Comparison of ENCODE assay signal across 27 mouse cellular contexts in the genomic region with DNA sequence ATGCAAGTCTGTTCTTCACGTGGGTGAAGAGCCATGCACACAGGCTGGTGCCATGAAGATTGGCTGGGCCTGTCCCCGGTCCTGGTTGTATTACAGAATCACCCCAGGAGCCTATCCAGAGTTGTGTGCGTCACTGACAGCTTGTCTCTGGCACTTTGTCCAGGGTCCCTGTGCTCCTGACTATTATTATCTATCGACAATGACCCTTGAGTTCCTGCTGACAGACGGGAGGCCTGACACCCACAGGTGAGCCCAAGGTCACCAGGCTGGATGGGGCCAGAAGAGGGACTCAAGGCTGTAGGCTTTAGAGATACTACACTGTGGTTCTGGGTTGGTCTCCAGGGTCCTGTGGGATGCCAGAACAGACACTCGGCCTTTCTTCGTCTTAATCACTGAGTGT. TPM values are rescaled to one million over a fixed set of nuclear protein-coding genes. Genes with fewer than 3 reads are reported as not detected.
DNase-seq lines count a peak whose midpoint lies in the region; ATAC-seq and TF ChIP-seq lines count a peak whose summit lies in the region.
"Had no signal": no experiment of that assay in that cellular context is flagged by ENCODE, and none has a peak within 500 bp of the region (broad histone marks: within the 10 kb centered on the region; RNA-seq: fewer than 3 reads in every experiment).

No protein-coding gene starts in this region.

- peak overlapping the region; percentile 21; the same call in 1 of the 2 replicates for H3K9ac ChIP-seq in heart, embryonic 12.5 days
- H3K9ac ChIP-seq: embryonic facial prominence, embryonic 12.5 days; forebrain, embryonic 12.5 days; limb, embryonic 15.5 days; liver, embryonic 14.5 days; lung, embryonic 14.5 days; neural tube, embryonic 13.5 days had no signal

- H3K36me3 ChIP-seq in heart, embryonic 12.5 days: peaks cover 6% of the 10 kb centered on the region; the same call in 1 of the 2 replicates
- H3K36me3 ChIP-seq: embryonic facial prominence, embryonic 12.5 days; forebrain, embryonic 12.5 days; hindbrain, embryonic 10.5 days; limb, embryonic 15.5 days; neural tube, embryonic 13.5 days had no signal

- TF ChIP-seq CTCF in gastrocnemius, adult 2 months (IDR thresholded peaks at IDR 0.05): no peak

- H3K4me1 ChIP-seq in brown adipose tissue, adult 24 weeks (ENCODE audit: control insufficient read depth, insufficient read depth, insufficient read length, low read length): peaks cover 19% of the 10 kb centered on the region
- H3K4me1 ChIP-seq in heart, embryonic 12.5 days (replicated peaks): peaks cover 89% of the 10 kb centered on the region
- H3K4me1 ChIP-seq: forebrain, embryonic 12.5 days had no signal

- peak; percentile 63 for ATAC-seq in heart, embryonic 12.5 days (ENCODE audit: insufficient number of reproducible peaks, low FRiP score)
- ATAC-seq: CD4-positive, CD25-positive, alpha-beta regulatory T cell, adult 4 months; hindbrain, postnatal 0 days had no signal

- peak overlapping the region; percentile 94 for H3K27ac ChIP-seq in gastrocnemius, adult 2 months
- H3K27ac ChIP-seq in brown adipose tissue, adult 24 weeks (replicated peaks; ENCODE audit: low read depth, low read length): 0 out of 2 replicates have a peak overlapping the region, but pooled peaks have one; percentile 9
- H3K27ac ChIP-seq in heart, embryonic 12.5 days (ENCODE audit: poor library complexity, severe bottlenecking): peak overlapping the region; percentile 97
- H3K27ac ChIP-seq: embryonic facial prominence, embryonic 12.5 days; forebrain, embryonic 12.5 days; hindbrain, embryonic 10.5 days; hindbrain, postnatal 0 days; kidney, postnatal 0 days; left cerebral cortex, adult 2 months; limb, embryonic 15.5 days; liver, embryonic 14.5 days; neural tube, embryonic 13.5 days had no signal

- DNase-seq in gastrocnemius, adult 2 months: peak; percentile 64
- no peak for DNase-seq in gastrocnemius, adult 8-10 months (ENCODE audit: low spot score in 2 of 2)
- DNase-seq in heart, postnatal 10 days: peak; percentile 82 to 86
- DNase-seq in spleen, postnatal 14 days (ENCODE audit: low spot score in 2 of 2): no peak
- DNase-seq in MN1 (ENCODE audit: low spot score): no peak
- no peak for DNase-seq in layer of hippocampus, adult 9-10 months (ENCODE audit: low spot score)
- DNase-seq: cerebellum, adult 2 months; cerebellum, postnatal 25 days; gastrocnemius, postnatal 14 days; kidney, adult 2 months; lung, embryonic 14.5 days; midbrain, embryonic 14.5 days had no signal

- no peaks in the 10 kb centered on the region for H3K9me3 ChIP-seq in heart, embryonic 12.5 days (replicated peaks)
- H3K9me3 ChIP-seq: embryonic facial prominence, embryonic 12.5 days; forebrain, embryonic 12.5 days; hindbrain, embryonic 10.5 days; limb, embryonic 15.5 days; megakaryocyte, embryonic 14.5 days; neural tube, embryonic 13.5 days had no signal

- peak overlapping the region; percentile 60 for H3K4me3 ChIP-seq in gastrocnemius, adult 2 months
- no peak overlapping the region for H3K4me3 ChIP-seq in brown adipose tissue, adult 24 weeks (ENCODE audit: insufficient read depth, low read depth, low read length)
- no peak overlapping the region for H3K4me3 ChIP-seq in heart, embryonic 12.5 days
- H3K4me3 ChIP-seq: embryonic facial prominence, embryonic 12.5 days; forebrain, embryonic 12.5 days; hindbrain, embryonic 10.5 days; left cerebral cortex, adult 2 months; limb, embryonic 15.5 days; megakaryocyte, embryonic 14.5 days; neural tube, embryonic 13.5 days had no signal

- intact Hi-C loops in gastrocnemius, adult 2 months (cut with DNase I): no loop called here
- intact Hi-C loops in heart, postnatal 10 days (cut with DNase I): no loop called here

- no peaks in the 10 kb centered on the region for H3K27me3 ChIP-seq in heart, embryonic 12.5 days (replicated peaks)
- H3K27me3 ChIP-seq: embryonic facial prominence, embryonic 12.5 days; forebrain, embryonic 12.5 days; limb, embryonic 15.5 days; neural tube, embryonic 13.5 days had no signal

- 34% methylated on average over 7 of the region's 7 CpGs for WGBS in heart, embryonic 12.5 days

- no peak overlapping the region for H3K4me2 ChIP-seq in heart, embryonic 12.5 days
- H3K4me2 ChIP-seq: embryonic facial prominence, embryonic 12.5 days; forebrain, embryonic 12.5 days; limb, embryonic 15.5 days; lung, embryonic 14.5 days; neural tube, embryonic 13.5 days had no signal

RNA-seq across cellular contexts. Expression of gene Apol6, which starts 25.0 kb away (rescaled TPM):
- total RNA-seq in gastrocnemius, adult 2 months (2021): 10 to 100 TPM; 27.7 to 71.1 TPM
- 10 to 100 TPM; 29.4 to 66.8 (median 49.7) TPM for total RNA-seq in gastrocnemius, adult 8-10 months (2022)
- polyA plus RNA-seq in brown adipose tissue, adult 24 weeks (2012; ENCODE audit: insufficient read depth, insufficient read length, missing spikeins): 56.5 and 59.6 TPM in 2 replicates
- polyA plus RNA-seq in heart, embryonic 12.5 days (2016; fragmentation: Nextera tagmentation; extraction: Ambion mirVana): 0.36 TPM in 1 of 2 replicates, not detected in the other
- total RNA-seq in heart, postnatal 10 days (2021): 1 to 10 TPM; 1.6 to 1.7 TPM
- polyA plus RNA-seq: CD4-positive, CD25-positive, alpha-beta regulatory T cell, adult 4 months; forebrain, embryonic 12.5 days; hindbrain, embryonic 10.5 days; hindbrain, postnatal 0 days; midbrain, embryonic 14.5 days; neural tube, embryonic 13.5 days; thymus, postnatal 0 days had no signal

RNA-seq across cellular contexts. Expression of gene Mb, which starts 30.9 kb away (rescaled TPM):
- 1,000 to 10,000 TPM; 3,091 to 7,772 TPM for total RNA-seq in gastrocnemius, adult 2 months (2021)
- 1,000 to 10,000 TPM; 3,053 to 3,564 (median 3,434) TPM for total RNA-seq in gastrocnemius, adult 8-10 months (2022)
- polyA plus RNA-seq in brown adipose tissue, adult 24 weeks (2012; ENCODE audit: insufficient read depth, insufficient read length, missing spikeins): 78.0 and 123 TPM in 2 replicates
- polyA plus RNA-seq in heart, embryonic 12.5 days (2016; fragmentation: Nextera tagmentation; extraction: Ambion mirVana): 209 and 214 TPM in 2 replicates
- over 10,000 TPM in 1 of 2 experiments, 1,000 to 10,000 TPM in 1; 9,939 to 10,365 TPM for total RNA-seq in heart, postnatal 10 days (2021)
- total RNA-seq: hindbrain, postnatal 0 days; left cerebral cortex, postnatal 36 days had no signal
- polyA plus RNA-seq: CD4-positive, CD25-positive, alpha-beta regulatory T cell, adult 4 months; forebrain, embryonic 12.5 days had no signal

Comparison
In these comparisons a context has a peak if more than half of its experiments do, and no peak if none do; other contexts are left out.
1. DNase-seq: peak in gastrocnemius, adult 2 months (single experiment) and heart, postnatal 10 days (2 of 2); none in gastrocnemius, adult 8-10 months (0 of 2), spleen, postnatal 14 days (0 of 2), MN1 (single experiment) and layer of hippocampus, adult 9-10 months (single experiment).
2. H3K27ac ChIP-seq: peak in every context shown above with its lines; median percentile 97 in heart, embryonic 12.5 days; 94 in gastrocnemius, adult 2 months; 9 in brown adipose tissue, adult 24 weeks.
3. RNA of gene Apol6, which starts 25.0 kb away (total RNA-seq): 27.7 to 71.1 TPM in gastrocnemius, adult 2 months and 29.4 to 66.8 TPM in gastrocnemius, adult 8-10 months; 1.6 to 1.7 TPM in heart, postnatal 10 days; every median in the first group is over 10 times any median in the second.